In the genomic region with DNA sequence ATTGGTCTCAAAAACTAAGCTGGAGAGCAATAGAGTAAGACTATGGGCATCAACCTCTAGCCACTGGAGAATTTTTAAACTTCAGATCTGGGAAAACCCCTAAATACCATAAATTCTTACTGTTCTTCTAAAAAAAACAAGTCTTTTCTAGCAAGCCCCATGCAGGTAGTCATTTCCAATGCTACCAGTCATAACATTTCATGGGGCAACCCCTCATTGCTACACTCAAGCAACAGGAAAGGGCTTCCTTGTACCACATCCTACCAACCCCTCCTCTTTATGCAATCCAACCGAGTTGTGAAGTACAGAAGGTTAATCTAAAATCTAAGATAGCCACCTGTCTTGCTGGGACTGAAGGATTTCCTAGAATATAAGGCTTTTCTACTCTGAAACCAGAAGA, we compare ENCODE assay signal across 27 mouse cellular contexts.
"Had no signal": no experiment of that assay in that cellular context is flagged by ENCODE, and none has a peak within 500 bp of the region (broad histone marks: within the 10 kb centered on the region; RNA-seq: fewer than 3 reads in every experiment).

No protein-coding gene starts in this region.

- DNase-seq: gastrocnemius, adult 2 months; gastrocnemius, postnatal 14 days; gastrocnemius, postnatal 36 days; heart, adult 18-20 months; heart, postnatal 10 days; heart, postnatal 4 days; kidney, adult 18-20 months; kidney, adult 8-10 months; kidney, postnatal 10 days; kidney, postnatal 25 days; kidney, postnatal 4 days; liver; liver, embryonic 13.5 days had no signal

- H3K36me3 ChIP-seq: heart, embryonic 10.5 days; heart, embryonic 12.5 days; hindbrain, embryonic 10.5 days; hindbrain, embryonic 12.5 days; intestine, embryonic 15.5 days; limb, embryonic 10.5 days; limb, embryonic 12.5 days; liver, embryonic 13.5 days had no signal

- H3K4me1 ChIP-seq: heart, embryonic 10.5 days; heart, embryonic 12.5 days; hindbrain, embryonic 12.5 days; liver, embryonic 13.5 days had no signal

- H3K27me3 ChIP-seq: heart, embryonic 12.5 days; hindbrain, embryonic 12.5 days; intestine, embryonic 15.5 days; limb, embryonic 12.5 days; liver, embryonic 13.5 days had no signal

- H3K9ac ChIP-seq: heart, embryonic 12.5 days; hindbrain, embryonic 12.5 days; hindbrain, embryonic 14.5 days; intestine, embryonic 15.5 days; limb, embryonic 12.5 days; liver, embryonic 13.5 days had no signal

- H3K4me2 ChIP-seq: heart, embryonic 12.5 days; hindbrain, embryonic 12.5 days; hindbrain, embryonic 14.5 days; intestine, embryonic 15.5 days; limb, embryonic 12.5 days; liver, embryonic 11.5 days; liver, embryonic 13.5 days had no signal

- H3K4me3 ChIP-seq: gastrocnemius, adult 2 months; heart, embryonic 10.5 days; heart, embryonic 12.5 days; hindbrain, embryonic 10.5 days; hindbrain, embryonic 12.5 days; intestine, embryonic 15.5 days; layer of hippocampus, adult 2 months; left cerebral cortex, adult 2 months; limb, embryonic 10.5 days; limb, embryonic 12.5 days; liver, embryonic 13.5 days had no signal

- ATAC-seq: hindbrain, embryonic 16.5 days; inflammation-experienced regulatory T-cells, adult 6 months; intestine, embryonic 15.5 days; intestine, postnatal 0 days had no signal

- H3K27ac ChIP-seq: gastrocnemius, adult 2 months; heart, embryonic 10.5 days; hindbrain, embryonic 10.5 days; hindbrain, embryonic 12.5 days; hindbrain, embryonic 14.5 days; intestine, embryonic 15.5 days; layer of hippocampus, adult 2 months; left cerebral cortex, adult 2 months; limb, embryonic 10.5 days; limb, embryonic 12.5 days; liver, embryonic 13.5 days had no signal

- H3K9me3 ChIP-seq: heart, embryonic 10.5 days; heart, embryonic 12.5 days; hindbrain, embryonic 10.5 days; hindbrain, embryonic 12.5 days; intestine, embryonic 15.5 days; limb, embryonic 10.5 days; limb, embryonic 12.5 days; liver, embryonic 13.5 days had no signal
